Comparison of ENCODE assay signal across 19 mouse cellular contexts in the genomic region with DNA sequence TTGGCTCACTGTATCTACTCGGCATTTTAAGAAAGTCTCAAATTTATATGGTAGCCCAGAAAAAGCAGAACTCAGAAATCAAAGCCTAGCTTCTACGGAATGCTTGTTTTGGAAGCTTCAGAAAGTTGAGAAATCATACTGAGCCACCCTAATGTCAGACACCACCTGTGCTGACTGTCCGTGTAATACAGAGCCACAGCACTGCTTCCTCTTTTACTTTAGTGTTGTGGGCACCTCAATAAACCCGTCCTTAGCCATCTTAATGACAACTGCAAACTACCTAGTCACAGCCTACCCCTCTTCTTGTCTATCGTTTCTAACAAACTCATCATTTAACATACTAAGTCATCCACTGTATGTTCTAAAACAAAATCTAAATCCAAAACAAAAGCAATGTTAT. TPM values are rescaled to one million over a fixed set of nuclear protein-coding genes. Genes with fewer than 3 reads are reported as not detected.
A peak's percentile ranks its signal among the peaks of the same experiment; 100 is the strongest.
DNase-seq lines count a peak whose midpoint lies in the region; ATAC-seq and TF ChIP-seq lines count a peak whose summit lies in the region.
"Had no signal": no experiment of that assay in that cellular context is flagged by ENCODE, and none has a peak within 500 bp of the region (broad histone marks: within the 10 kb centered on the region; RNA-seq: fewer than 3 reads in every experiment).

No protein-coding gene starts in this region.

- no peak for TF ChIP-seq CTCF in liver, postnatal 0 days (IDR thresholded peaks at IDR 0.05; ENCODE audit: low read depth)

- no peak overlapping the region for H3K27ac ChIP-seq in liver, postnatal 0 days (ENCODE audit: low read depth)
- H3K27ac ChIP-seq: embryonic facial prominence, embryonic 13.5 days; forebrain, embryonic 15.5 days; hindbrain, embryonic 12.5 days; limb, embryonic 10.5 days; midbrain, embryonic 10.5 days had no signal

- peaks cover 27% of the 10 kb centered on the region for H3K36me3 ChIP-seq in liver, postnatal 0 days (replicated peaks; ENCODE audit: insufficient read depth, low read length)

- 41% methylated on average over 5 of the region's 5 CpGs for WGBS in liver, postnatal 0 days (ENCODE audit: insufficient replicate concordance)

- H3K4me3 ChIP-seq in liver, postnatal 0 days (ENCODE audit: low read depth, low read length) = no peak overlapping the region
- H3K4me3 ChIP-seq: embryonic facial prominence, embryonic 13.5 days; forebrain, embryonic 15.5 days; hindbrain, embryonic 12.5 days; limb, embryonic 10.5 days; midbrain, embryonic 10.5 days had no signal

- peak; percentile 24; the same call in 1 of the 2 replicates for ATAC-seq in common myeloid progenitor, adult 5-6 weeks (replicated peaks; ENCODE audit: low read depth, poor library complexity, severe bottlenecking)
- no peak for ATAC-seq in liver, postnatal 0 days
- ATAC-seq: forebrain, embryonic 15.5 days had no signal

- intact Hi-C loops in gastrocnemius, postnatal 36 days (cut with DNase I) = no loop called here

- peak overlapping the region; percentile 82 for H3K4me2 ChIP-seq in liver, postnatal 0 days (ENCODE audit: low read depth, low read length)
- H3K4me2 ChIP-seq: embryonic facial prominence, embryonic 13.5 days; forebrain, embryonic 15.5 days; hindbrain, embryonic 12.5 days had no signal

- no peak for TF ChIP-seq EP300 in liver, postnatal 0 days (IDR thresholded peaks at IDR 0.05; ENCODE audit: low read depth)

- no peak overlapping the region for H3K9ac ChIP-seq in liver, postnatal 0 days (replicated peaks)
- H3K9ac ChIP-seq: embryonic facial prominence, embryonic 13.5 days; forebrain, embryonic 15.5 days; hindbrain, embryonic 12.5 days had no signal

- H3K4me1 ChIP-seq in liver, postnatal 0 days (ENCODE audit: insufficient read depth) = peaks cover 19% of the 10 kb centered on the region

- no peaks in the 10 kb centered on the region for H3K27me3 ChIP-seq in liver, postnatal 0 days (ENCODE audit: insufficient read depth, low read length)
- H3K27me3 ChIP-seq: embryonic facial prominence, embryonic 13.5 days; forebrain, embryonic 15.5 days; hindbrain, embryonic 12.5 days had no signal

- H3K9me3 ChIP-seq in liver, postnatal 0 days (ENCODE audit: low read length) = no peaks in the 10 kb centered on the region
- H3K9me3 ChIP-seq: embryonic facial prominence, embryonic 13.5 days; forebrain, embryonic 15.5 days; hindbrain, embryonic 12.5 days; limb, embryonic 10.5 days; midbrain, embryonic 10.5 days had no signal

- peak; percentile 15 to 19 for DNase-seq in spleen, postnatal 36 days (ENCODE audit: low spot score in 2 of 2)
- no peak for DNase-seq in spleen, adult 18-20 months
- DNase-seq in liver, postnatal 0 days = no peak
- no peak for DNase-seq in adipocyte (ENCODE audit: low spot score)
- DNase-seq in layer of hippocampus, postnatal 36 days = no peak
- DNase-seq in gastrocnemius, postnatal 36 days = no peak
- DNase-seq: cerebellum, adult 9-11 months; kidney, adult 18-20 months; kidney, postnatal 10 days; layer of hippocampus, adult 9-11 months; lung, adult 18-20 months; retina, postnatal 1 day; thymus, postnatal 14 days had no signal

RNA-seq across cellular contexts. Expression of gene Usp38, which starts 4.3 kb away (rescaled TPM):
- total RNA-seq in common myeloid progenitor, adult 5-6 weeks (2017) = 34.3 and 41.6 TPM in 2 replicates
- 6.8 and 7.1 TPM in 2 replicates for polyA plus RNA-seq in liver, postnatal 0 days (2015; fragmentation: Nextera tagmentation; extraction: Ambion mirVana)
- total RNA-seq in layer of hippocampus, postnatal 36 days (2021) = 10 to 100 TPM; 25.3 to 25.4 TPM
- total RNA-seq in gastrocnemius, postnatal 36 days (2021) = 10 to 100 TPM; 18.9 to 20.6 TPM

Comparison
In these comparisons a context has a peak if more than half of its experiments do, and no peak if none do; other contexts are left out.
1. DNase-seq: peak in spleen, postnatal 36 days (2 of 2); none in spleen, adult 18-20 months (0 of 2), liver, postnatal 0 days (single experiment), adipocyte (single experiment), layer of hippocampus, postnatal 36 days (0 of 2) and gastrocnemius, postnatal 36 days (0 of 2).